Mouse (Mus musculus): ENCODE results near the gene Whrn.

The Whrn gene

GRCm38 (mm10) chr4:63404205-63404604, 91.6 kb downstream of the Whrn start:
- DNase-seq, result no peak

GRCm38 (mm10) chr4:63403040-63403959, 92.5 kb downstream of the Whrn start, which contains the start of gene Akna:
Gene Akna, minus strand, starts transcription at chr4:63403354.
- DNase-seq, result peak; percentile 19 to 59

DNA sequence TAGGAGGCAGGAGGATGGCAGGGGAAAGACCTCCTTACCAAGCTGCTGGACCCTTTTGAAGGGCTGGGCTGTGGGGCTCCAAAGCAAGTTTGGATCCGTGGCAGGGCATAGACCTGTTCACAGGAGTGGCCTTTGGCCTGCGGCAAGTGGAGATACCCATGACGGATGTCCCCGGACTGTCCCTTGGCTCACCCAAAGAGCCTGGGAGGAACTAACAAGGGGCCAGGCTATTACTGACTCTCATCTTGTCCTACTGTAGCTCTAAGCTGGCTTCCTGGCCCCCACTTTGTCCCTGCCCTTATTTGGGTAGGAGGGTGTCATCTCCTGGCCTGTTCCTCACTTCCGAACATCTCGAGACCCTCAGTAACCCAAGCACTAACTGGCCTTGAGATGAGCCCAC, 93.2 kb downstream of the Whrn start:
- DNase-seq, result no peak

DNA sequence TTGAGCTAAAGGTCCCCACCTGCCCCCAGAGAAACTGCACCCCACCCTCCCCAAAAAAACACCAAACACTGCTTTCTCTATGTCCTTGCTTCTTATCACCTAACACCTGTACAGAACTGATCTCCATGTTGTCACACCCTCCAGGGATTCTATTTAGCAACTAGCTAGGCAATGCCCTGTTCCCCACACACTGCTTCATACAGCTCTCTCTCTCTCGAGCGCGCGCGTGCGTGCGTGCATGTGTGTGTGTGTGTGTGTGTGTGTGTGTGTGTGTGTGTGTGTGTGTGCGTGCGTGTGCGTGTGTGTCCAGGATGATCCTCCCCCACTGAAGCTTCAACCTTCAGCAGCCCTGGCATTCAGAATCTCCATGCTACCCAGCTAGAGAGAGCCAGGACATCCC, 93.7 kb downstream of the Whrn start:
- DNase-seq, result no peak

DNA sequence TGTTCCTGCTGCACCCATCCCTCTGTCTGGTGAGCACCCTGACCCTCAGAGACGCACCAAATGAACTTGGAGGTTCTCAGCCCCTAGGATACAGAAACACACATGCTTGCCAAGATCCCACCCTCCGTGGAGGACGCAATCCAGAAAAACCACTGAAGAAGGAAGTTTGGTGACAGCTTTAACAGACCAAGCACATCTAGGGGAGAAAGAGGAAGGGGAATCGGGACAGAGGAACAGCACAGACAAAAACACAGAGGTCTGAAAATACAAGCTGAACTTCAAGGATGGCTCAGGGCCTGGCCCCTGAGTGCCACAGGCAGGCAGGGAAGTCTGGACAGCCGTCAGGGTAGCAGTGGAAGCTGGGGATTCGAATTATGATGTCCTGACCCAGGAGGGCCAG, 94.2 kb downstream of the Whrn start:
- DNase-seq, result no peak

DNA sequence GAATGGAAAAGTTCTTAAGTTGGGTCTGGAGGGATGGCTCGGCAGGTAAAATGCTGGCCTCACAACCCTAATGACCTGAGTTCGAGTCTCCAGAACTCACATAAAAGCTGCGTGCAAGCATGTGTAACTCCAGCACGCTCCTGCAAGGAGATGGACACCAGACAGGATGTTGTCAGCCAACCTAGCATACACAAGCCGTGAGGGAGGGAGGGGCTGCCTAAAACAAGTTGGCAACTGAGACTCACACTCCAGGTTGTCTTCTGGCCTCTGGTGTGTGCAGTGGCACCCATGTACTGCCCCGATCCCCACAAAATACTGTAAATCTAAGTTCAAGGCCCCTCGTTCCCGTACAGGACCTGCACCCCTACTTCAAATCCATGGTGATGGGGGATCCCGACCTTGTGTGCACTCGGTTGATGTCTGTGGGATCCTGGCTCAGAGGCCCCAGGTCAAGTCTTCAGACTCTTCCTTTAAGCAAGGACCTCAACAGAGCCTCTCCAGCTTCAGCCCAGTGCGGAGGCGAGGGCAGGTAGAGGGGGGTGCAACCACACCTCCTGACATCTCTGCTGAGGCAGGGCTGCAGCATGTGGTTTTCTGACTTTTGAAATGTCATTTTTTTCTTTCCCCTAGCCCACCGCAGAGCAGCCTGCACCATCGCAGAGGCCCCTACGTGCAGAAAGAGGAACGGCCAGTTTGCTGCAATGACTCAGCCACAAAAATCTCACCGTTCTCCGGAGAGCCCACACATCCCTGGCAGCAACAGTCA, 95.1 kb downstream of the Whrn start:
- no peak for DNase-seq

DNA sequence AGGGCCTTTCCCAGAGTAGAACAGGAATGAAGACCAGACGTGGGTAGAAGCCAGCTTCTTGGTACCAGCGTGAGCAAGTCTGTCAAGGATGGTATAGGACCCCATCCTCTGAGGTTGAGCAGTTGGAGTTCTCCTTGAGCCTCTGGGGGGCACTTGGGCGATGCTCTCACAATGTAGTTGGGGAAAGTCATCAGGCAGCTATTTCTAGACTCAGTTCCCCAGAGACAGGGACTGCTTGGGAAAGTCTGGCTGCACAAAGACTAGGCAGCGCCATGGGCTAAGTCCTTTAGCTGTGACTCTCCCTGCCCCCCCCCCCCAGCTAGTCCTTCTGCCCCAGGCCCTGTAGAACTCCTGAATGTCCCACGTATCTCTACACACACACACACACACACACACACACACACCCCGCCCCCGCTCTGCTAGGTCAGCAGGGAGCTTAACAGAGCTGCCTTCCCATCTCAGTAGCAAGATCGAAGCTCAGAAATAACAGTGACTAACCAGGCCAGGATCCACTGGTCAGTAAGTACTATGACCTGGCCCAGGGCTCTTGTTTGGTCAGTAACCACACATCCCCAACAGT, 96.0 kb downstream of the Whrn start:
- DNase-seq, result no peak

GRCm38 (mm10) chr4:63398854-63399609, 96.8 kb downstream of the Whrn start:
- DNase-seq, result no peak

DNA sequence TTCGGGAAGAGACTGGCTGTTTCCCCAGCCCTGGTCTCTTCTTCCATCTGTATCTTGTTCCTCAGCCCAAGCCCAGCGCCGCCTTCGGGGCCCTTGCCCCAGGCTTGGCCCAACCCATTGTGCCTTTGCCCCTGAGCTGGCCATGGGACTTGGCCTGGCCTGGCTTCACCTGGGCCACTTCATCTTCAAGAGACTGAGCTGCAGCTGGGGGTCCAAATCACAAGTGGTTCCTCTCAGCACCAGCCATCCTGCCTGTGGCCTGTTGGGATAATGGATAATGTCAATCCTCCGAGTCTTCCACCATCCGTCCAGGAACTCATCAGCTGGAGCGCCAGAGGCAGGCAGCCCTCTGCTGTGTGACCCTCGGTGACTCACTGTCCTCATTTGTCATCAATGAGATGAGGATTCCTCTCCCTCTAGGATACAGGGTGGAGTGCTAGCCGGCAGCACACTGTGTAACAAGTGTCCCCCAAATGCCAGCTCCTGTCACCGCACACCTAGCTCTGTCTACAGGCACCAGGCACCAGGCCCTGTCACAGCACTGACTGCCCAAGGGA, 97.7 kb downstream of the Whrn start:
- DNase-seq, result no peak

- DNase-seq, result no peak
Observed at GRCm38 (mm10) chr4:63391322-63391721, 104.5 kb downstream of the Whrn start.

DNA sequence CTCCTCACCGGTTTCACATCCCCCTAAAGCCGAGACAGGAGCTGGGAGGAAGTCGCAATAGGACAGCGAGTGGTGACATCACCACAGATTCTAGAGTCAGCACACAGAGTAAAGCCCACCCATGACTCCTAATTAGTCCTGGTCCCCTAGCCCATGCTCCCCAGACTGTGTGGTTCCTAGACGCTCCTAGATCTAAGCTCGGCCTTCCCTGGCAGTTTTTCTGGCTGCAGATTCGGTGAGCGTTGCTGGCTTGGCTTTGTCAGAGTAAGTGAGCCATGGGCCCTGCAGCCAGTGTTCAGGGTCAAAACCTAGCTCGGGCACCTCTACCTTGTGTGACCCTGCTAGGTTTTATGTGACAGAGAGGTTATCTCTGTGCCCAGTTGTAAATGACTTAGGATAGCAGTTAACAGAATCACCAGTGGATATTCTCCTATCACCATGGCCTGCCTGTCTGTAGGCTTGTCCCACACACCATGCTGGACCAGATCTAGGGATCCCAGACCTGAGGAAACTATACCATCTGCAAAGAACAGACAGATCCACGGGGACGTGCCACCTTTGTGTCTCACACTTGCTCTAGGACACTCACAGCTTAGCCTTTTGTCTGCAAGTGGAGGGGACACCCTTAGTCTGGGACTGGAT, 105.8 kb downstream of the Whrn start:
- no peak for DNase-seq

DNA sequence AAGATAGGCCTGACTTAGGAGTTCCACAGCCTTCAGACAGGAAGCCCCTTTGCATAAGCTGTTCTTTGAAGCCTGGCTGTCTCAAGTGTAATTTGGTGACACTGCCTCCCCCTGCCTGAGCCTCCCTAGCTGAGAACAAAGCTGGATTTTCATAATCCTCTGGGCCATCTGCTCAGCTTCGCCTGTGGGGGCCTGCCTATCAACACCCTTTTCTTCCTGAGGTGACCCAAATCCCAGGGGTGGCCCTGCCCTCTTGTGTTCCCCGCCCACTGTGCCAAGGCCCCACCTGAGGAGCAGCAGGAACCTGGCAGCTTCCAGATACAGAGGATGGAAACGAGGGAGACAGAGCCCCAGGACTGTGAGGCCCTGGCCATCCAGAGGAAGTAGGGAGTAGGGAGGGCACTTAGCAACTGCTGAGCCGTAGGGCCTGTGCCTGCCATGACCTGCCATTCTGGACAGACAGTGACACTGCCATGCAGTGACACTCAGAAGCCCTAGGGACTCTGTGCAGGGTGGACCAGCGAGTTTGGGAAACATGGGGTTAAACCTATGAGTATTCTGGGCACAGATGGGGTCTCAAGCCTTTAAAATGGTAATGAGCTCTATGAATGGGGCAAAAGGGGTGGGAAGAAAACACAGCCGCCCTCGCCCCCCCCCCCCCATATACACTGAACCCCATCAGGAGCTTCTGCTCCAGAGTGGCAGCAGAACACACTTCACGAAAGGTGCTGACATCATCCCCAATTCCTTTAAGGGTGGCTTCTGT, 106.5 kb downstream of the Whrn start:
- DNase-seq, result no peak

GRCm38 (mm10) chr4:63388029-63388428, 107.8 kb downstream of the Whrn start:
- DNase-seq, result no peak

- DNase-seq, result no peak
Observed at GRCm38 (mm10) chr4:63385784-63386183, 110.0 kb downstream of the Whrn start.

DNA sequence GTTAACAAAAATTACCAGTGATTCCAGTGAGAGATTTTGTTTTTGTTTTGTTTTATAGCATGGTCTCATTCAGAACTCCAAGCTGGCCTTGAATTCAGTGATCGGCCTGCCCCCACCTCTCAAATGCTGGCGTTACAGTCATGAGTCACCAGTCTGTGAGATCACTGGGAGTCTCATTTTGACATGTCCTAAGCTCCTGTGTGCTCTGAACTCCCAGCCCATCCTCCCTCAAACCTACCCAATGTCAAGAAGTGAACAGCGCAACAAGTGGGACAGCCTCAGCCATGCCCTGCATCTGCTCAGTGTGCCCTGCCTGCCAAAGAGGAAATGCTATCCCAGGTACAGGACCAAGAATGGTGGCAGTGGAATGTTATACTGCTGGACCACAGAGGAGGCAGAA, 110.5 kb downstream of the Whrn start:
- no peak for DNase-seq

DNA sequence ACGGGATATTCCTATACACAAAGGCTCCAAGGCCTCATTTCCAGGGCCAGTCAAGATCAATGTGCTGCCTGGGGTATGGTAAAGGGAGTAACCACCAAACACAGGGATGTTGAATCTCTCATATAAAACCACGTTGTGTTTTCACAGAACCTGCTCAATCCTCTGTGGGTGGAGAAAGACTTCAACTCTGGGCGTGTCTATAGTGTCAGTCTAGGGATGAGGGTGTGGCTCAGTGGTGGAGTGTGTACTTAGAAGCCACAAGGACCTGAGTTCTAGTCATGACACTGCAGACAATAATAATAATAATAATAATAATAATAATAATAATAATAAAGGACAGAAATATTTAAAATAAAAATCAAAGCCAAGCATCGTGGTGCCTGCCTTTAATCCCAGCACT, 111.5 kb downstream of the Whrn start:
- DNase-seq, result no peak

DNA sequence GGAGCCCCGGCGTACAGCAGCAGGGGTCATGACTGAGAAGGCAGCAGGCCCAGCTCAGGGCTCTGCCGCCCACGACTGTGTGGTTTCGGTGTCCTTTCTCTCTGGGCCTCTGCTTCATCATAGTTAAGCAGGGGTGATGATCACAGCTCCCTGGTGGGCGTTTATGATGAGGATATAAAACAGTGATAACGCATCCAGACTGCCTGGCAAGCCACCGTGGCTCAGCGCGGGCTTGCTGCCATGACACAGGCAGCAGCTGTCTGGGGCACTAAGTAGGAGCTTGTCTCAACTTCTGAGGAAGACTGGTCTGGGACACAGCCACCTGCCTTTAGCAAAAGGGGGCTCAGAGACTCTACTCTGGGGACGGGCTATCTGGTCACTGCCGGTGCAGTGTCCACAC, 112.3 kb downstream of the Whrn start:
- no peak for DNase-seq

DNA sequence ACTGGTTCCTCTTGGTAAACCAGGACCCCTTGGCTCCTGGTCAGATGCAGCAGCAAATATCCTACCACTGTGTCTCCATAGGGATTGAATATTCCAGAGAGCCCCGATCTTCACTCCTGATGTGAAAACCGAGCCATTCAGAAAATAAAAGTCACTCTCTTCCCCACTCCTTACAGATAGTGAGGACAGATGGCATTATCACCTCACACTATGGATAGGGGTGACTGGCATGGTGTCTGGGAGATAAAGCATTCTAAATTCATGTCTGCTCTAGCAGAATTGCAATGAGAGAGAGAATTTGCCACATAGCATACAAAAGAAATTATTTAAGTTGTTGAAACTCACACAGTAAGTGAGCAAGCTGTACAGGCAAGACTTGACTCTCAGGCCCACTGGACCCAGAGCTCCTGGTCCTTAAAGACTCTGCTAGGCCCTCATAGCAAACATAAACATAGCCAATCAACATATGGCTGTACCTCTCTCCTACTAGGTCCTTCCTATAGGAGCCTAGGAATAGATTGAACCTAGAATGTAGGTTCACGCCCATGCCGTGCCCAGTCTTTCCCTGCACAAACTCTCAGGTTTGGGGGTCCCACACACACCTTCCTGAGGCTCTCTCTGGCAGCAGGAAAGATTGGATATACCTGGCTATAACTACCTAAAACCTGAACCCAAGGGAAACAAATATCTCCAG, 113.0 kb downstream of the Whrn start:
- no peak for DNase-seq

GRCm38 (mm10) chr4:63377483-63377882, 118.3 kb downstream of the Whrn start:
- DNase-seq, result no peak

DNA sequence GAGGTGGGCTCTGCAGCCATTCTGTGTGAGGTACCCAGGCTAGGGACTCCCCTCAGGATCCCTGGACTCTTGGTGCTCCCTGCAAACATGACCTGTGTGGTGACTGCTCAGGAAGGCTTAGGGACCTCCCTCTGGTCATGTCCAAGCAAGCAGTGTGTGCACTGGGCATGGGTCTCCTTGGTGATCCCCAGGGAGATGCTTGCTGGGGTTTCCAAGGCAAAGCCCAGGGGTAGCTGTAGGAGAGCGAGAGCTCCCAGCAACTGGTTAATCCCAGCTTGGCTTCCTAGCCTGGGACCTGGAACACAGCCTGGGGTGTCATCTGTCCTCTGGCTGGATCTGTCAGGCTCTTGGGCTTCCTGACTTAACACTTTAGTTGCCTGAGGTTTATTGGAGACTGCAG, 120.4 kb downstream of the Whrn start:
- peak in 1 of 2 experiments; percentile 26 for DNase-seq

DNA sequence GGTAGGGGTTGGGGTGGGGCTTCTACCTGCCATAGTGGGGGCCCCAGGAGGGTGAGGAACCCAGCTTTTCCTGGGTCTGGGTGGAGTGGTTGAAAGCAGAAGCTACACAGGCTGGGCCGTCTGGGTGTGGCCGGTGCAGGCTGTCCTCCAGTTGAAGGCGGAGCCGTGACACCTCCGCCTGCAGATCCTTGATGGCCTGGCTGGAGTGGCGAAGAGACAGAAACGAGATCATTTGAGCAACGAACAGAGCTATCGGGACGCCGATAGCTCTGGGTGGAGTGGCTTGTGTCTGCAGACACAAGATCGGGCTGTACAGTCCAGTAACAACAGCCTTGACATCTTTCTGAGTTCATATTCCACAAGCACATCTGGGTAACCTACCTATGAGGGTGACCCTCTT, 121.5 kb downstream of the Whrn start:
- DNase-seq, result no peak
